Mouse (Mus musculus) retina, embryonic 14.5 days (tissue): ENCODE measurements around the gene Mrap.

Source experiments
- DNase-seq: peaks from one replicate; pipeline ENCODE4 v3.0.0-alpha.2; 2015; ENCODE audit warnings: low spot score

Gene Mrap

GRCm38 (mm10) chr16:90738092-90738956 is at the start of gene Mrap:
Mrap (plus strand) TSS chr16:90738207.
- no peak for DNase-seq

- DNase-seq, result no peak
These were observed 45.2 kb upstream of the Mrap start for GRCm38 (mm10) chr16:90692704-90693385.

- no peak for DNase-seq
These were observed 44.4 kb upstream of the Mrap start for GRCm38 (mm10) chr16:90693625-90694024.

GRCm38 (mm10) chr16:90694719-90695118 is 43.3 kb upstream of the Mrap start:
- DNase-seq, result peak; percentile 64

- no peak for DNase-seq
These were observed 42.9 kb upstream of the Mrap start for GRCm38 (mm10) chr16:90695121-90695520.

- DNase-seq, result no peak
These were observed 41.7 kb upstream of the Mrap start for GRCm38 (mm10) chr16:90696306-90696705.

GRCm38 (mm10) chr16:90699390-90699789 is 38.6 kb upstream of the Mrap start:
- no peak for DNase-seq

- no peak for DNase-seq
These were observed 36.5 kb upstream of the Mrap start for GRCm38 (mm10) chr16:90701541-90701940.

GRCm38 (mm10) chr16:90703646-90704045 is 34.4 kb upstream of the Mrap start:
- DNase-seq, result no peak

- DNase-seq, result no peak
These were observed 33.7 kb upstream of the Mrap start for GRCm38 (mm10) chr16:90704161-90704825.

- DNase-seq, result no peak
These were observed 31.7 kb upstream of the Mrap start for GRCm38 (mm10) chr16:90706279-90706678.

GRCm38 (mm10) chr16:90709711-90710289 is 28.2 kb upstream of the Mrap start:
- DNase-seq, result peak; percentile 86

- DNase-seq, result no peak
These were observed 27.7 kb upstream of the Mrap start for GRCm38 (mm10) chr16:90710313-90710712.

GRCm38 (mm10) chr16:90724051-90724450 is 14.0 kb upstream of the Mrap start:
- DNase-seq, result no peak

GRCm38 (mm10) chr16:90726600-90727227 is 11.3 kb upstream of the Mrap start:
- DNase-seq, result no peak

GRCm38 (mm10) chr16:90727233-90728115 is 10.5 kb upstream of the Mrap start, which contains the start of gene Mis18a:
Mis18a (minus strand) TSS chr16:90727404.
- DNase-seq, result peak; percentile 98

GRCm38 (mm10) chr16:90735611-90736010 is 2.4 kb upstream of the Mrap start:
- DNase-seq, result no peak

- no peak for DNase-seq
These were observed 1.2 kb upstream of the Mrap start for GRCm38 (mm10) chr16:90736672-90737270.

- DNase-seq, result no peak
These were observed 9.1 kb downstream of the Mrap start for GRCm38 (mm10) chr16:90747143-90747542.

GRCm38 (mm10) chr16:90748169-90748568 is 10.2 kb downstream of the Mrap start:
- no peak for DNase-seq
